Mouse (Mus musculus) erythroblast, embryonic 14.5 days (primary cell): Measurements from ENCODE around the gene Ncaph2.

Source experiments
- GATA1 ChIP-seq: IDR thresholded peaks from 2 replicates; pipeline ENCODE4 v1.6.1; 2012; ENCODE audit warnings: low read length, inconsistent platforms, mixed read lengths
- TAL1 ChIP-seq: IDR thresholded peaks from 3 replicates; pipeline ENCODE4 v1.6.1; 2012; ENCODE audit warnings: low read length, inconsistent platforms, mixed read lengths

DNA sequence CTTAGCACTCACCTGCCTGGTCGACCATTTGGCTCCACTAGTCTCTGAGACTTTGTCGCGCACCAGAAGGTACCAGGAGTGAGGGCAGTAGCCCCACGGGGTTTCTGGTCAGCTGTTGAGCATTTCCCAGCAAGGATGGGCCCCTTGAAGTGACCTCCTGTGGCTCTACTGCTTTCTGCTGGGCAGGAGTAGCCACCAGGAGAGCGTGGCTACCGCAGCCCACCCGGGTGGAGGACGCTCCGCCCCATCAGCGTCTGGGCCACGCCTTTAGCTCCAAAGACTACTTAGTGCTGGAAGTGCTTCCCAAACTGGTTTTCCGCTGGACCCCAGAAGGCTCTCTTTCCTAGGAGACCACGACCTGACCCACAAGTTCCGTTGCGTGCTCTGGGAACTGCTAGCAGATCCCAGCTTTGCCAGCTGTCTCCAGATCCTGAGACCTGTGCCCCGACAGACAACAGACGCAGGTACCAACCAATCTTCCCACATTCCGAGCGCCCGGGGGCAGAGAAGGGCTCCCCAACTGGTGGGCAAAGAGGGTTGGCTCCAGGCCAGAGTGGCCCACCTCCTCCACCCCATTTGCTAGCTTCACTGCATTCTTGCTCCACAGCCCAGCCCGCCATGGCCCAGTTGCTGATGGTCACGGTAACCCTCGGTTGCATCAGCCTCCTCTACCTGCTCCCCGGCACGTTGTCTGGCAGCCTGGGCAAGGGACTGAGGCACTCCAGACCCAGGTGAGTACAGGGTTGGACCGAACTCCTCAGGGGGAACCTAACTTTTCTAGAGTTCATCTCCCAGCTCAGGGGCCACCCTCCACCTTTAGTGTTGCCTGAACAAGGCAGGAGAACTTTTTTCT is 32.6 kb upstream of the Ncaph2 start, which contains the start of gene Adm2:
- TF ChIP-seq GATA1 (no peak), TAL1 (no peak)
